Mouse (Mus musculus): Measurements from ENCODE around the gene Frat2. TPM values are rescaled to one million over a fixed set of nuclear protein-coding genes. Genes with fewer than 3 reads are reported as not detected.
"Not testable (repeated sequence)": the region's sequence is repeated elsewhere in the genome, so short reads cannot be mapped to it uniquely, and the experiment has no call there.

Frat2 gene
- polyA plus RNA-seq, 1 experiment, result 0.60 TPM

GRCm38 (mm10) chr19:41883882-41884281, 36.0 kb upstream of the Frat2 start:
- Histone ChIP-seq H3ac (ENCODE audit: control insufficient read depth, insufficient read length, low read depth) (no peak overlapping the region), H3K27me3 (ENCODE audit: control insufficient read depth, insufficient read depth, insufficient read length) (no peaks in the 10 kb centered on the region), H3K4me3 (ENCODE audit: insufficient read depth, poor library complexity, severe bottlenecking) (no peak overlapping the region), H3K79me3 (ENCODE audit: low read depth) (no peaks in the 10 kb centered on the region), H3K79me2 (ENCODE audit: control insufficient read depth, insufficient read depth) (no peaks in the 10 kb centered on the region), H3K36me3 (ENCODE audit: control insufficient read depth, insufficient read depth) (peaks cover 75% of the 10 kb centered on the region)
- TF ChIP-seq MYOG (IDR thresholded peaks at IDR 0.05; ENCODE audit: control insufficient read depth, extremely low read depth, insufficient read length), result no peak
- no peak for TF ChIP-seq CTCF (IDR thresholded peaks at IDR 0.05; ENCODE audit: control insufficient read depth, insufficient read depth, insufficient read length)
- no peak for TF ChIP-seq CEBPB (IDR thresholded peaks at IDR 0.05; ENCODE audit: low read depth)
- TF ChIP-seq MAX (IDR thresholded peaks at IDR 0.05), result no peak
- TF ChIP-seq FOSL1 (IDR thresholded peaks at IDR 0.05; ENCODE audit: insufficient read depth, low read length, poor library complexity, severe bottlenecking), result no peak
- no peak for TF ChIP-seq USF1 (IDR thresholded peaks at IDR 0.05; ENCODE audit: low read depth)
- no peak for TF ChIP-seq MYOD1 (IDR thresholded peaks at IDR 0.05; ENCODE audit: control insufficient read depth, insufficient read length, low read depth)

GRCm38 (mm10) chr19:41881842-41882241, 33.9 kb upstream of the Frat2 start:
- Histone ChIP-seq H3K79me2 (ENCODE audit: control insufficient read depth, insufficient read depth) (no peaks in the 10 kb centered on the region), H3K27me3 (ENCODE audit: control insufficient read depth, insufficient read depth, insufficient read length) (no peaks in the 10 kb centered on the region), H3K36me3 (ENCODE audit: control insufficient read depth, insufficient read depth) (peaks cover 68% of the 10 kb centered on the region), H3K79me3 (ENCODE audit: low read depth) (no peaks in the 10 kb centered on the region), H3K4me3 (ENCODE audit: insufficient read depth, poor library complexity, severe bottlenecking) (no peak overlapping the region), H3ac (ENCODE audit: control insufficient read depth, insufficient read length, low read depth) (no peak overlapping the region)
- no peak for TF ChIP-seq FOSL1 (IDR thresholded peaks at IDR 0.05; ENCODE audit: insufficient read depth, low read length, poor library complexity, severe bottlenecking)
- TF ChIP-seq MYOG (IDR thresholded peaks at IDR 0.05; ENCODE audit: control insufficient read depth, extremely low read depth, insufficient read length), result no peak
- TF ChIP-seq CEBPB (IDR thresholded peaks at IDR 0.05; ENCODE audit: low read depth), result no peak
- no peak for TF ChIP-seq MAX (IDR thresholded peaks at IDR 0.05)
- no peak for TF ChIP-seq CTCF (IDR thresholded peaks at IDR 0.05; ENCODE audit: control insufficient read depth, insufficient read depth, insufficient read length)
- TF ChIP-seq USF1 (IDR thresholded peaks at IDR 0.05; ENCODE audit: low read depth), result no peak
- no peak for TF ChIP-seq MYOD1 (IDR thresholded peaks at IDR 0.05; ENCODE audit: control insufficient read depth, insufficient read length, low read depth)

- TF ChIP-seq MAX (IDR thresholded peaks at IDR 0.05), result no peak
- no peak for TF ChIP-seq MYOG (IDR thresholded peaks at IDR 0.05; ENCODE audit: control insufficient read depth, extremely low read depth, insufficient read length)
- TF ChIP-seq MYOD1 (IDR thresholded peaks at IDR 0.05; ENCODE audit: control insufficient read depth, insufficient read length, low read depth), result no peak
- TF ChIP-seq FOSL1 (IDR thresholded peaks at IDR 0.05; ENCODE audit: insufficient read depth, low read length, poor library complexity, severe bottlenecking), result no peak
- TF ChIP-seq CEBPB (IDR thresholded peaks at IDR 0.05; ENCODE audit: low read depth), result no peak
- TF ChIP-seq CTCF (IDR thresholded peaks at IDR 0.05; ENCODE audit: control insufficient read depth, insufficient read depth, insufficient read length), result no peak
- no peak for TF ChIP-seq USF1 (IDR thresholded peaks at IDR 0.05; ENCODE audit: low read depth)
- Histone ChIP-seq H3K4me3 (ENCODE audit: insufficient read depth, poor library complexity, severe bottlenecking) (no peak overlapping the region), H3K79me2 (ENCODE audit: control insufficient read depth, insufficient read depth) (no peaks in the 10 kb centered on the region), H3K27me3 (ENCODE audit: control insufficient read depth, insufficient read depth, insufficient read length) (no peaks in the 10 kb centered on the region), H3ac (ENCODE audit: control insufficient read depth, insufficient read length, low read depth) (no peak overlapping the region), H3K79me3 (ENCODE audit: low read depth) (no peaks in the 10 kb centered on the region), H3K36me3 (ENCODE audit: control insufficient read depth, insufficient read depth) (peaks cover 65% of the 10 kb centered on the region)
These were observed 26.4 kb upstream of the Frat2 start for GRCm38 (mm10) chr19:41874356-41874755.

- H3K4me3 ChIP-seq (ENCODE audit: insufficient read depth, poor library complexity, severe bottlenecking), result no peak overlapping the region
- no peaks in the 10 kb centered on the region for H3K79me3 ChIP-seq (ENCODE audit: low read depth)
- no peak for TF ChIP-seq MYOD1 (IDR thresholded peaks at IDR 0.05; ENCODE audit: control insufficient read depth, insufficient read length, low read depth)
- no peak for TF ChIP-seq USF1 (IDR thresholded peaks at IDR 0.05; ENCODE audit: low read depth)
- TF ChIP-seq FOSL1 (IDR thresholded peaks at IDR 0.05; ENCODE audit: insufficient read depth, low read length, poor library complexity, severe bottlenecking), result no peak
- TF ChIP-seq CTCF (IDR thresholded peaks at IDR 0.05; ENCODE audit: control insufficient read depth, insufficient read depth, insufficient read length), result no peak
- TF ChIP-seq MYOG (IDR thresholded peaks at IDR 0.05; ENCODE audit: control insufficient read depth, extremely low read depth, insufficient read length), result no peak
- no peak for TF ChIP-seq CEBPB (IDR thresholded peaks at IDR 0.05; ENCODE audit: low read depth)
- no peak for TF ChIP-seq MAX (IDR thresholded peaks at IDR 0.05)
- no peak overlapping the region for H3ac ChIP-seq (ENCODE audit: control insufficient read depth, insufficient read length, low read depth)
- H3K27me3 ChIP-seq (ENCODE audit: control insufficient read depth, insufficient read depth, insufficient read length), result no peaks in the 10 kb centered on the region
- no peaks in the 10 kb centered on the region for H3K79me2 ChIP-seq (ENCODE audit: control insufficient read depth, insufficient read depth)
- H3K36me3 ChIP-seq (ENCODE audit: control insufficient read depth, insufficient read depth), result peaks cover 76% of the 10 kb centered on the region
These were observed 24.4 kb upstream of the Frat2 start for GRCm38 (mm10) chr19:41872285-41872684.

- H3K27me3 ChIP-seq (ENCODE audit: control insufficient read depth, insufficient read depth, insufficient read length); H3K79me2 ChIP-seq (ENCODE audit: control insufficient read depth, insufficient read depth); H3K79me3 ChIP-seq (ENCODE audit: low read depth); H3K4me3 ChIP-seq (ENCODE audit: insufficient read depth, poor library complexity, severe bottlenecking); H3ac ChIP-seq (ENCODE audit: control insufficient read depth, insufficient read length, low read depth): not testable (repeated sequence)
- H3K36me3 ChIP-seq (ENCODE audit: control insufficient read depth, insufficient read depth), result peaks cover 76% of the 10 kb centered on the region
These were observed 22.0 kb upstream of the Frat2 start for GRCm38 (mm10) chr19:41869946-41870345.

GRCm38 (mm10) chr19:41869296-41869695, 21.4 kb upstream of the Frat2 start:
- Histone ChIP-seq H3K36me3 (ENCODE audit: control insufficient read depth, insufficient read depth) (peaks cover 73% of the 10 kb centered on the region), H3ac (ENCODE audit: control insufficient read depth, insufficient read length, low read depth) (no peak overlapping the region), H3K79me2 (ENCODE audit: control insufficient read depth, insufficient read depth) (no peaks in the 10 kb centered on the region), H3K79me3 (ENCODE audit: low read depth) (no peaks in the 10 kb centered on the region), H3K27me3 (ENCODE audit: control insufficient read depth, insufficient read depth, insufficient read length) (no peaks in the 10 kb centered on the region), H3K4me3 (ENCODE audit: insufficient read depth, poor library complexity, severe bottlenecking) (no peak overlapping the region)
- TF ChIP-seq USF1 (IDR thresholded peaks at IDR 0.05; ENCODE audit: low read depth), result no peak
- no peak for TF ChIP-seq FOSL1 (IDR thresholded peaks at IDR 0.05; ENCODE audit: insufficient read depth, low read length, poor library complexity, severe bottlenecking)
- TF ChIP-seq CTCF (IDR thresholded peaks at IDR 0.05; ENCODE audit: control insufficient read depth, insufficient read depth, insufficient read length), result no peak
- TF ChIP-seq MYOD1 (IDR thresholded peaks at IDR 0.05; ENCODE audit: control insufficient read depth, insufficient read length, low read depth), result no peak
- TF ChIP-seq MAX (IDR thresholded peaks at IDR 0.05), result no peak
- no peak for TF ChIP-seq CEBPB (IDR thresholded peaks at IDR 0.05; ENCODE audit: low read depth)
- TF ChIP-seq MYOG (IDR thresholded peaks at IDR 0.05; ENCODE audit: control insufficient read depth, extremely low read depth, insufficient read length), result no peak
